Mouse (Mus musculus) heart, embryonic 15.5 days (tissue): ENCODE results near the gene Dstyk. TPM values are rescaled to one million over a fixed set of nuclear protein-coding genes. Genes with fewer than 3 reads are reported as not detected.

Experiments
- ATAC-seq: fragments of 200-750 bp; cut with Nextera tagmentation; replicated peaks from 2 replicates; pipeline ENCODE4 v1.8.0; 2017; ENCODE audit warnings: low read depth, moderate TSS enrichment; ENCODE audit not compliant: insufficient number of reproducible peaks, insufficient read depth, low FRiP score
- H3K27ac ChIP-seq: fragments of 300-500 bp; sonication (generic); 2 replicates; pipeline ENCODE4 v1.5.1; 2015; ENCODE audit warnings: mild to moderate bottlenecking, inconsistent platforms
- H3K27me3 ChIP-seq: fragments of 300-500 bp; sonication (generic); 2 replicates; pipeline ENCODE4 v1.6.1; 2015; ENCODE audit warnings: inconsistent platforms
- H3K36me3 ChIP-seq: fragments of 300-500 bp; sonication (generic); 2 replicates; pipeline ENCODE4 v1.6.1; 2015; ENCODE audit warnings: mild to moderate bottlenecking, inconsistent platforms
- H3K4me1 ChIP-seq: fragments of 300-500 bp; sonication (generic); replicated peaks from 2 replicates; pipeline ENCODE4 v1.6.1; 2015; ENCODE audit warnings: inconsistent platforms
- H3K4me2 ChIP-seq: fragments of 300-500 bp; sonication (generic); 2 replicates; pipeline ENCODE4 v1.6.1; 2015; ENCODE audit warnings: inconsistent platforms, mild to moderate bottlenecking, moderate library complexity
- H3K4me3 ChIP-seq: fragments of 300-500 bp; sonication (generic); 2 replicates; pipeline ENCODE4 v1.5.1; 2015; ENCODE audit warnings: mild to moderate bottlenecking, inconsistent platforms
- H3K9ac ChIP-seq: fragments of 300-500 bp; sonication (generic); 2 replicates; pipeline ENCODE4 v1.6.1; 2015; ENCODE audit warnings: mild to moderate bottlenecking, inconsistent platforms
- H3K9me3 ChIP-seq: fragments of 300-500 bp; sonication (generic); replicated peaks from 2 replicates; pipeline ENCODE4 v1.6.1; 2016; ENCODE audit warnings: inconsistent platforms
- WGBS: fragments of 180-500 bp; shearing (Covaris S2); methylation state at CpG from one replicate; pipeline ENCODE4 v1.1.7; 2015; ENCODE audit warnings: mixed read lengths; 5-methylcytosine and 5-hydroxymethylcytosine counted together
- polyA plus RNA-seq: library from polyadenylated mRNA; unstranded; fragments of >200 nt; fragmentation: Nextera tagmentation; extraction: Ambion mirVana; gene quantifications from 2 replicates; pipeline ENCODE4 v1.2.1, GENCODE M21; 2015

Gene Dstyk
- polyA plus RNA-seq, 1 experiment from 2014 or later, result 9.2 TPM

GRCm38 (mm10) chr1:132389886-132390585 is 27.3 kb upstream of the Dstyk start:
- H3K27me3 ChIP-seq, result no peaks in the 10 kb centered on the region
- H3K27ac ChIP-seq, result peak overlapping the region; percentile 62; the same call in 1 of the 2 replicates
- ATAC-seq, result no peak
- H3K4me1 ChIP-seq, result peaks cover 47% of the 10 kb centered on the region
- peak overlapping the region; percentile 87 for H3K4me2 ChIP-seq
- no peaks in the 10 kb centered on the region for H3K9me3 ChIP-seq
- peak overlapping the region; percentile 70 for H3K4me3 ChIP-seq
- WGBS, result 25% methylated on average over 15 of the region's 15 CpGs
- peak overlapping the region; percentile 19 for H3K9ac ChIP-seq
- no peaks in the 10 kb centered on the region for H3K36me3 ChIP-seq

GRCm38 (mm10) chr1:132390691-132391579 is 26.4 kb upstream of the Dstyk start, which contains the start of gene Tmcc2:
TSS of gene Tmcc2 (minus strand) at chr1:132391281.
- under 1% methylated on average over 46 of the region's 50 CpGs for WGBS
- Histone ChIP-seq H3K36me3 (no peaks in the 10 kb centered on the region), H3K27me3 (no peaks in the 10 kb centered on the region), H3K27ac (peak within 1 kb of the TSS; percentile 62), H3K4me1 (peaks cover 39% of the 10 kb centered on the region), H3K9ac (peak within 1 kb of the TSS; percentile 75), H3K4me2 (peak within 1 kb of the TSS; percentile 87), H3K9me3 (no peaks in the 10 kb centered on the region), H3K4me3 (peak within 1 kb of the TSS; percentile 70)
- ATAC-seq, result peak; percentile 47; the same call in 1 of the 2 replicates

GRCm38 (mm10) chr1:132391580-132392022 is 25.8 kb upstream of the Dstyk start:
- no peaks in the 10 kb centered on the region for H3K36me3 ChIP-seq
- ATAC-seq, result peak; percentile 90

GRCm38 (mm10) chr1:132392872-132393271 is 24.5 kb upstream of the Dstyk start:
- no peak overlapping the region for H3K27ac ChIP-seq

More at GRCm38 (mm10) chr1:132391580-132392022, 25.8 kb upstream of the Dstyk start:
- no peaks in the 10 kb centered on the region for H3K27me3 ChIP-seq
- WGBS, result under 1% methylated on average over 27 of the region's 54 CpGs
- peaks cover 36% of the 10 kb centered on the region for H3K4me1 ChIP-seq
- H3K4me2 ChIP-seq, result peak overlapping the region; percentile 87
- peak overlapping the region; percentile 75 for H3K9ac ChIP-seq
- peak overlapping the region; percentile 70 for H3K4me3 ChIP-seq
- peak overlapping the region; percentile 59 for H3K27ac ChIP-seq
- no peaks in the 10 kb centered on the region for H3K9me3 ChIP-seq

GRCm38 (mm10) chr1:132396705-132397104 is 20.6 kb upstream of the Dstyk start:
- Histone ChIP-seq H3K9ac (no peak overlapping the region), H3K27me3 (no peaks in the 10 kb centered on the region), H3K4me1 (0 out of 2 replicates have a peak, but pooled peaks cover 4% of the 10 kb centered on the region), H3K4me2 (no peak overlapping the region), H3K27ac (no peak overlapping the region), H3K36me3 (no peaks in the 10 kb centered on the region), H3K9me3 (no peaks in the 10 kb centered on the region), H3K4me3 (no peak overlapping the region)
- WGBS, result 60% methylated on average over 2 of the region's 2 CpGs
- ATAC-seq, result no peak

More at GRCm38 (mm10) chr1:132392872-132393271, 24.5 kb upstream of the Dstyk start:
- Histone ChIP-seq H3K9ac (no peak overlapping the region), H3K36me3 (no peaks in the 10 kb centered on the region), H3K9me3 (no peaks in the 10 kb centered on the region), H3K4me3 (no peak overlapping the region), H3K4me2 (no peak overlapping the region), H3K27me3 (no peaks in the 10 kb centered on the region), H3K4me1 (peaks cover 31% of the 10 kb centered on the region)
- no peak for ATAC-seq
- 53% methylated on average over 5 of the region's 5 CpGs for WGBS

GRCm38 (mm10) chr1:132400538-132400937 is 16.8 kb upstream of the Dstyk start:
- 59% methylated on average over 1 of the region's 1 CpGs for WGBS

GRCm38 (mm10) chr1:132401843-132402242 is 15.5 kb upstream of the Dstyk start:
- H3K27me3 ChIP-seq, result no peaks in the 10 kb centered on the region
- H3K4me2 ChIP-seq, result no peak overlapping the region
- no peaks in the 10 kb centered on the region for H3K36me3 ChIP-seq
- H3K4me3 ChIP-seq, result no peak overlapping the region
- H3K4me1 ChIP-seq, result no peaks in the 10 kb centered on the region
- H3K27ac ChIP-seq, result no peak overlapping the region
- H3K9me3 ChIP-seq, result no peaks in the 10 kb centered on the region
- no peak for ATAC-seq
- 73% methylated on average over 1 of the region's 1 CpGs for WGBS
- H3K9ac ChIP-seq, result no peak overlapping the region

More at GRCm38 (mm10) chr1:132400538-132400937, 16.8 kb upstream of the Dstyk start:
- H3K9me3 ChIP-seq, result no peaks in the 10 kb centered on the region
- H3K4me3 ChIP-seq, result no peak overlapping the region
- H3K36me3 ChIP-seq, result no peaks in the 10 kb centered on the region
- H3K4me1 ChIP-seq, result no peaks in the 10 kb centered on the region
- no peak for ATAC-seq
- no peaks in the 10 kb centered on the region for H3K27me3 ChIP-seq
- H3K27ac ChIP-seq, result no peak overlapping the region
- no peak overlapping the region for H3K4me2 ChIP-seq
- H3K9ac ChIP-seq, result no peak overlapping the region

- Histone ChIP-seq H3K9ac (no peak overlapping the region), H3K27ac (no peak overlapping the region), H3K4me3 (no peak overlapping the region), H3K9me3 (no peaks in the 10 kb centered on the region), H3K4me1 (no peaks in the 10 kb centered on the region), H3K27me3 (no peaks in the 10 kb centered on the region), H3K4me2 (no peak overlapping the region), H3K36me3 (no peaks in the 10 kb centered on the region)
- WGBS, result 79% methylated on average over 3 of the region's 3 CpGs
- no peak for ATAC-seq
Observed at GRCm38 (mm10) chr1:132410657-132411056, 6.7 kb upstream of the Dstyk start.

GRCm38 (mm10) chr1:132416244-132416942 is 962 bp upstream of the Dstyk start:
- no peak overlapping the region for H3K9ac ChIP-seq
- no peaks in the 10 kb centered on the region for H3K36me3 ChIP-seq
- H3K27me3 ChIP-seq, result no peaks in the 10 kb centered on the region
- no peak for ATAC-seq
- H3K4me2 ChIP-seq, result peak overlapping the region; percentile 66
- H3K27ac ChIP-seq, result peak overlapping the region; percentile 95; the same call in 1 of the 2 replicates
- H3K4me3 ChIP-seq, result no peak overlapping the region
- peaks cover 17% of the 10 kb centered on the region for H3K4me1 ChIP-seq
- WGBS, result 55% methylated on average over 8 of the region's 8 CpGs
- H3K9me3 ChIP-seq, result no peaks in the 10 kb centered on the region

GRCm38 (mm10) chr1:132416943-132417290 is 438 bp upstream of the Dstyk start:
- Histone ChIP-seq H3K4me3 (peak overlapping the region; percentile 72), H3K9me3 (no peaks in the 10 kb centered on the region), H3K27ac (peak overlapping the region; percentile 95), H3K36me3 (no peaks in the 10 kb centered on the region), H3K27me3 (no peaks in the 10 kb centered on the region), H3K4me1 (peaks cover 17% of the 10 kb centered on the region), H3K4me2 (peak overlapping the region; percentile 66), H3K9ac (peak overlapping the region; percentile 77; the same call in 1 of the 2 replicates)
- WGBS, result 13% methylated on average over 6 of the region's 6 CpGs
- no peak for ATAC-seq

GRCm38 (mm10) chr1:132420206-132420605 is 2.9 kb downstream of the Dstyk start:
- Histone ChIP-seq H3K36me3 (no peaks in the 10 kb centered on the region), H3K9me3 (no peaks in the 10 kb centered on the region), H3K9ac (no peak overlapping the region), H3K4me1 (peaks cover 17% of the 10 kb centered on the region), H3K27ac (no peak overlapping the region), H3K4me3 (no peak overlapping the region), H3K4me2 (no peak overlapping the region), H3K27me3 (no peaks in the 10 kb centered on the region)
- 71% methylated on average over 2 of the region's 2 CpGs for WGBS
- ATAC-seq, result no peak
